Mouse (Mus musculus) lung, postnatal 25 days (tissue): ENCODE data around the gene Fezf2.

Experiments used
- DNase-seq: peaks from one replicate; pipeline ENCODE4 v3.0.0; 2022; ENCODE audit warnings: low spot score

The Fezf2 gene

DNA sequence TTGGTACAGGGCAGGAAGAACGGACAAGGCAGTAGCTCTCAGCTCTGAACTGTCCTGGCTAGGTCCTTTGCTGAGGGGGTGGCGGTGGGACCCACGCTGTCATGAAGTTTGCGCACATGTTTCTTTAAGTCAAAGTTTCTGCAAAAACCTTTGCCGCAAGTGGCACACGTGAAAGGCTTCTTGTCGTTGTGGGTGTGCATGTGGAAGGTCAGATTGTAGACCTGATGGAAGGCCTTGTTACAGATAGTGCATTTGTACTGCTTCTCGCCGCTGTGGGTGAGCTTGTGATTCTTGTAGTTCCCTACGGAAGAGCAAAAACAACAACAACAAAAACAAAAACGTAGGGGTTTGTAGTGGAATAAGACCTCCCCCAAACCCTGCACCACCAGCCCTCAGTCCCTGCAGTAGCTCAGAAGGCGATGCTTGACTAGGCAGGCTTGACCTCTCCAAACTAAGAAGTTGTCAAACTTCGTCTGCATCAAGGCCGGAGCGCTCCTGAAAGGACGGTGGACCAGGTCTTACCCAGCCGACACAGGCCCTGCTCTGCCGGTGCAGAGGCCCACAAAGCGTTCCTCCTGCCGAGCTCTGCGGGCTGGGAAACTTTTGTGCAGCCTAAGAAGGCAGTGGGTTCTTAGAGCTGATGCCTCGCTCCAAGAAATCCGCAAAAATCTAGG, 5.4 kb downstream of the Fezf2 start:
- no peak for DNase-seq

GRCm38 (mm10) chr14:12341789-12342457, 6.1 kb downstream of the Fezf2 start:
- DNase-seq: no peak

- DNase-seq: no peak
Observed at GRCm38 (mm10) chr14:12341075-12341788, 6.8 kb downstream of the Fezf2 start.

DNA sequence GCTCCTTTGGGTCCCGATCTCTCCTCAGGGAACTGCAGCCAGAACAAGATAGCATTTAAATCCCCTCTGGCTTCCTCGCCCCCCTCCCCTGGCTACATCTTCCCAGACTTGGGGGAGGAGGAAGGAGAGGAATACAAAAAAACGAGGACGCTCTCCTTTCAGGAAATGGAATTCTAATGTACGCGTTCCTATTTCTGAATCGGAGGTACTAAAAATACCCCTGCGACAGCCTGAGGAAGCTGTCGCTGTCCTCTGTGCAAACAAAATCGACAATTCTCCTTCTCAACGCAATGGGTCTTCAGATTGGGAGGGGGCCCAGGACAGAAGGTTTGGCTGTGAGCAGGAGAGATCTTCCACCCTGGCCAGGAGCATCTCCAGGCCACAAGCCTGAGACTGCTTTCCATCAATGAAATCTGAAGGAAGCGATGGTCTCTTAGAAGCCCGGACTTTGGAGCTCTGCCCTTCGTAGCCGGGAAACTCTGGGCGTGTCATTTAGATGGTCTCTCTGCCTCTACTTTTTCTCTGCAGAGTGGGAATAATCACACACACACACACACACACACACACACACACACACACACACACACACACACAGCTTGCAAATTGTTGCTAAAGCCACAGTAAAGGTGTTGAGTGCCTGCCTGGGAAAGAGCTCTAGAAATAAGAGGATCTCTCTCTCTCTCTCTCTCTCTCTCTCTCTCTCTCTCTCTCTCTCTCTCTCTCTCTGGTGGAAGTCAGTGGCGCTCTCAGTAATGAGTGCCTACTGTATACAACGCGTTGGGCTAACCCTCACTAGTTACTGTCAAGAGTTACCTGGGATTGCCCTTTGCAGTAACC, 7.5 kb downstream of the Fezf2 start:
- DNase-seq: no peak

DNA sequence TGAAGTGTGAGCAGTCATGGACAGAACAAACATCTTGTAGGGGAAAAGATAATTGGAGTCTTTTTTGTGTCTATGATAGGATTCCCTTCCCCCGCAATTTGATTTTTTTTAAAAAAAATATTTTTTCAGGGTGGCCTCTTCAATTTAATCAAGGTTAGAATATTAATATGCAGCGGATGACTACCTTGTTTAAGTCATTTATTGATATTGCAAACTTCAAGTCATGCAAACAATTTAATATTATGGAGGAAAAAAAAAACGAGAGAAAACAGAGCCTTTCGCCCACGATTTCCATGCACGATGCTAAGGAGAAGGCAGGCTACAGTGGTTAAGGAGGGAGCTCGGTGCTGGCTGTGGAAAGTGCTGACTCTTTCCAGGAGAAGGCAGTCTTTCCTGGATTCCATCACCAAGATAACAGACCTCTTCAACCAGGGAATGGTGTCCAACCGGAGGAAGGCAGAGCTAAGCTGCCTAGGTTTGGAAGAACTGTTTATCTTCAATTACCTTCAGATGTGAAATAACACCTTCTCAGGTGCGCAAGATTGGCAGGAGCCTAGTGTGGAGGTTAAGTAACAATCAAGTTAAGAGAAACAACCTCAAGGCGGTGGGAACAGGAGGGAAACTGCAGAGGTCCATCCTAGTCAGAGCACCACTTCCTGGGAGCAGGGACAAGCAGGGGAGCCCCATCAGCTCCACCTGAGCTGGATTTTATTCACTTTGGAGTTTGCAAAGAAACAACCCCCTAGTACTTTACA, 9.0 kb downstream of the Fezf2 start:
- no peak for DNase-seq

- DNase-seq: no peak
Observed at GRCm38 (mm10) chr14:12337998-12338809, 9.8 kb downstream of the Fezf2 start.

GRCm38 (mm10) chr14:12337421-12337997, 10.5 kb downstream of the Fezf2 start:
- no peak for DNase-seq

GRCm38 (mm10) chr14:12334925-12335324, 13.1 kb downstream of the Fezf2 start:
- no peak for DNase-seq

- no peak for DNase-seq
Observed at GRCm38 (mm10) chr14:12333622-12334021, 14.4 kb downstream of the Fezf2 start.

GRCm38 (mm10) chr14:12303106-12303505, 44.9 kb downstream of the Fezf2 start:
- no peak for DNase-seq

GRCm38 (mm10) chr14:12300677-12301076, 47.3 kb downstream of the Fezf2 start:
- DNase-seq: no peak

- DNase-seq: no peak
Observed at GRCm38 (mm10) chr14:12300275-12300674, 47.7 kb downstream of the Fezf2 start.

GRCm38 (mm10) chr14:12299654-12300053, 48.3 kb downstream of the Fezf2 start:
- DNase-seq: no peak

DNA sequence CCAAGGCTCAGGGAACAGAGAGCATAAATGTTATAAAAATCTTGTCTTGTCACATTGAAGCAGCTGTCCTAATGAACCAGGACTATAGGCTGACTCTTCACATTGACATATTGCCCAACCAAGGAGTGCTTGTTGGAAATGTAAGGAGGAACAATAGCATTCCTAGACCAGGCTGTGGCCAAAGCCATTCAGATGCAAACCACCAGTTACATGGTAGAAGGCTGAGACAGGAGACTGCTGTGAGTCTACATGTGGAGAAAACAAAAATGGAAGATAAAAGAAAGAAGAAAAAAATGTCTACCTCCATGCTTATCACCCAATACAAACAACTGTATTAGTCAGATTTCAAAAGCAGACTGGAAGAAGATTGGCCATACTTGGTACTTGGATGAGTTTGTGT, 48.8 kb downstream of the Fezf2 start:
- no peak for DNase-seq

DNA sequence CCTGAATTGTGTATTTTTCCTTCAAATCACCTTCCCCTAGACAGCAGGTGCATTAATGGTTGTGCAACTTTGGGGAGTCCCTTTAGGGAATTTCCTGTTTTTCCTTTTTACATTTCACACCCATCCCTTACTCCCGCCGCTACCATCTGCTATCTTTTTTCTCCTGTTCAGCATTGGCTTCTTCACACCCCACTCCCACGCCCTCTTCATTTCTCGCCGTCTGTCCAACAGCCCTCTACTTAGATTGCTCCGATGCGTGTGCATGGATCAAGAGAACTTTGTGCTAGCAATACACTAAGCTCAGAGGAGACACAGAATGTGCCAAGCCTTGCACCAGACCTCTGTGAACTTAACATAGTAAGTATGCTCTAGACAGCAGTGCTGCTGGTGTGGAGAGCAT, 51.6 kb downstream of the Fezf2 start:
- DNase-seq: no peak
